Mouse (Mus musculus) ovary, postnatal 36 days (tissue): ENCODE results near the gene Scn2a.
"Not testable (repeated sequence)": the region's sequence is repeated elsewhere in the genome, so short reads cannot be mapped to it uniquely, and the experiment has no call there.

Source experiments
- DNase-seq: peaks from one replicate; pipeline ENCODE4 v3.0.0; 2022; ENCODE audit warnings: low spot score, mixed read lengths

Gene Scn2a

GRCm38 (mm10) chr2:65700246-65700645 is 79.7 kb downstream of the Scn2a start:
- no peak for DNase-seq

GRCm38 (mm10) chr2:65701175-65701574 is 80.6 kb downstream of the Scn2a start:
- no peak for DNase-seq

GRCm38 (mm10) chr2:65722219-65722800 is 101.7 kb downstream of the Scn2a start:
- no peak for DNase-seq

GRCm38 (mm10) chr2:65745400-65745799 is 124.8 kb downstream of the Scn2a start:
- DNase-seq = no peak

- no peak for DNase-seq
These were observed 161.9 kb downstream of the Scn2a start for GRCm38 (mm10) chr2:65782442-65782841.

- DNase-seq = no peak
These were observed 162.8 kb downstream of the Scn2a start for GRCm38 (mm10) chr2:65783392-65783791.

- no peak for DNase-seq
These were observed 171.9 kb downstream of the Scn2a start for GRCm38 (mm10) chr2:65792516-65792915.

- no peak for DNase-seq
These were observed 173.0 kb downstream of the Scn2a start for GRCm38 (mm10) chr2:65793593-65793992.

- no peak for DNase-seq
These were observed 180.6 kb downstream of the Scn2a start for GRCm38 (mm10) chr2:65801054-65801709.

GRCm38 (mm10) chr2:65806556-65806955 is 186.0 kb downstream of the Scn2a start:
- DNase-seq = no peak

GRCm38 (mm10) chr2:65811203-65811602 is 190.6 kb downstream of the Scn2a start:
- DNase-seq = not testable (repeated sequence)
